Mouse (Mus musculus) right cerebral cortex, adult 2 months (tissue): ENCODE results near the gene Trio.
A peak's percentile ranks its signal among the peaks of the same experiment; 100 is the strongest.

Experiments
- DNase-seq, 2 experiments: peaks; one replicate each; pipeline ENCODE4 v3.0.0; 2021 to 2022; ENCODE audit warnings: low spot score in 2 of 2

The Trio gene

DNA sequence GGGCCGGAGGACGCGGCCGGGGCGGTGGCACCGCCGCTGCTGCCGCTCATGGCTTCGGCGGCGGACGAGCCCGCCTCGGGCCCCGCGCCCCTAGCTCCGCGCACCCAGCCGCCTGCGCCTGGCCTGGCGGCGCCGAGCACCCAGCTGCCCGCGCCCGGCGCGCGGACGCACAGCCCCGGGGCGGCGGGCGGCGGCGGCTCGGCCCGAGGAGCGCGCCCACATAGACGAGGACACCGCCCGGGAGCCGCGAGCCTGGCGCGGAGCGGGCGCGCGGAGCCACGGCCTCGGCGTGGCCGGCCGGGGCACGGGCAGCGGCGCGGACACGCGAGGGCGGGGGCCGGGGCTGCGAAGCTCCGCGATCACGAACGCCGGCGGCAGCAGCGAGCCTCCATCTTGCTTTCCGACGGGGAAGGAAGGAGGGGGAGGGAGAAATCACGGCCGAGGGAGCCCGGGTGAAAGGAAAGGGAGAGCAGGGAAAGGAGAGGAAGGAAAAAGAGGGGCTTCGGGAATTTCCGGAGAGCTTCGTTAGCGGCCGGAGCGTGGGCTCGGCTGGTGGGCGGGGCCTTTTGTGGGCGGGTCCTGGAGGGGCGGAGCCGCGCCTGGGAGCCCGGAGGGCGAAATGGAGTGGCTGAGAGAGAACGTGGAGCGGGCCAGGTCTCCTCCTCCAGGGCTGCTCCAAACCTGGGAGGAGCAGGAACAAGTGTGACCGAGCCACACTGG is at the start of gene Trio:
Gene Trio (minus strand): TSS at position 402 of the 720 bp plus-strand sequence.
- peak; percentile 94 to 98 for DNase-seq

DNA sequence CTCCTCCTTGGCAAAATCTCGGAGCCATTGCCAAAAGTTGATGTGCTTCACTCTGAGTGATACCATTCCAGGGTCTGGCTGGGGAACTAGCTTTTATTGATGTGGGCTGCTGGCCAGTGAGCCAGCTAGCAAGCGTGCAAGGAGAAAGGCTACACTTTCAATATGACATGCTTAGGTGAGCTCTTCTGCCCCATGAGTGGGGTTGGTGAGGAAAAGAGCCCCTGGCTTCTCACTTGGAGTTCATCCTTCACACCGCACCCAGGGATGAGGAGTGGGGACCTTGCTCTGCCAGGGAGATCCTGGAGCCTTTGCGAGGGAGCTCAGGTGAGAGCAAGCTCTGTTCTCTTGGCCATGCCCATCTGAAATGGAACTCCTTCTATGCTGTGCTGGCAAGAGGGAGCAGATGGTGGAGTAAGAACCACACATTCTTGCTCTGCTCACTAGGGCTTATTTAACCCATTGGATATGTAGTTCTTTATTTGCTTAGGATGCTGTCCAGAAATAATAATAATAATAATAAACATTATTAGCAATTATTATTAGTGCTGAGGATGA is 48.8 kb upstream of the Trio start:
- DNase-seq = no peak

DNA sequence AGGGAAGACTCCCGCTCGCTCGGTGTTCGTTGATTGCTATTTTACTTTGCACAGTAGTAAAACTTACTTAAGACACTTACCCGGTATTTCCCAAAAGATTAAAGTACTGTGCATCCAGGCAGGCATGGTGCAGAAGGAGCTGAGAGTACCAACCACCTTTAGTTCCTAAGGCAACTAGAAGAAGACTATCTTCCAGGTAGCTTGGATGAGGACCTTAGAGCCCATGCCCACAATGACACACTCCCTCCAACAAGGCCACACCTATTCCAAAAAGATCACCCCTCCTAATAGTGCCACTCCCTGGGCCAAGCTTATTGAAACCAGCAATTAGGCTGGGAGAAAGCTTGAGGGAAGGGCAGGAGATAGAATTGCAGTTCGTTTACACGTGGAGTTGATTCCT is 46.0 kb upstream of the Trio start:
- DNase-seq = no peak

DNA sequence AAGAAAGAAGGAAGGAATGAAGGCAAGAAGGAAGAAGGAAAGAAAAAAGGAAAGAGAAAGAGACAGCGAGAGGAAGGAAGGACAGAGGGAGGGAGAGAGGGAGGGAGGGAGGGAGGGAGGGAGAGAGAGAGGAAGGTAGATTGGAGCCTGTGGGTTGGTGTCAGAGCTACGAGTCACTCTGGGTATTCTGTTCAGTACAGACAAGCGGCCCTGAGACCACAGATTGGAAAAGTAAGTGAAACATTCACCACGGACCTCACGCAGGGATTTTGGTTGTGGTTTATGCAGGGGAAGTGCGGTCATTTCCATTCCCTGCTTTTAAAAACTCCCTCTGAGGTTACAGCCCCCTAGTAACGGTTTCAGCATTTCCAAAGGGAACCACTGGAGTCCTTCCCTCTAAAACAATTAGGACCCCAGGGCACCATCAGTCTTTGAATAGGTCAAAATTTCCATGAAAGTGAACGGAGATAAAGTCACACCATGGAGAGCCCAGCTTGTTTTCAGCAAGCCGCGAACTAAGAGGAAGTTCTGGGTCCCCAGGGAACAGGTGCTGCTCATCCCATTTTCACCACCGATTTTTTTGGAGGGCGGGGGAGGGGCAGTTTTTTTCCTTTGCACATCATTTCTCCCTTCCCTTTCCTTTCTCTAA is 45.2 kb upstream of the Trio start:
- DNase-seq = no peak

DNA sequence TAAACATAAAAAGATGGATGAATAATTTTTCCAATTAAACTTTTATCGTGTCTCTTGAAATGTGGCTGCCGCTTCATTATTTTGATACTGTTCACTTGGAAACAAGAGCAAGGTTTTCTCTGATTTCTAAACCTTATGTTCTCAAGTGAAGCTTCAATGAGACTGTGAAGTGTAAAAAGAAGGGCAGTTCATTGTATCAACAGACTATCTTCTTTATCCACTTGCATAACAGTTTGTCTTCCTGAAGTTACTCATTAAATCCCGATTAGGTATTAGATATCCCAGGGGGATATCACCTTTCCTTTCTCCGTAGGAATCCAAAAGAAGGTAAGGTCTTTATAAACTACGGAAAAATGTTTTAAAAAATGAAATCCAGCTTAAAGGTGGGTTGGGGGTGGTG is 44.6 kb upstream of the Trio start:
- DNase-seq = no peak

DNA sequence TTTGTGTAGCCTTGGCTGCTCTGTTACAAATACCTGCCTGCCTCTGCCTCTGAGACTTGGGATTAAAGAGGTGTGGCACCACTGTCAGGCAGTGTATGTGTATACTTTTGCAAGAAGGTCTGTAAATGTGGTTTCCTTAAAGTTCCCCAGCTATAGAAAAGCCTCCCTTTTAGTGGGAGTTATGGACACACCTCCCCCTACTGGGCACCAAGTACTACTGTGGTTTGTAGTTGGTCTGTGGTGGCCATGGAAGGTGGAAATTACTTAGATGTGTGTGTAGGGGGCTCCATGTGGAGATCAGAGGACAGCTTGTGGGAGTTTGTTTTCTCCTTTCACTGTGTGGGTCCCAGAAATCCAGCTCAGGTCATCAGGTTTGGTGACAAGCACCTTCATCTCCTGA is 41.7 kb upstream of the Trio start:
- no peak for DNase-seq

DNA sequence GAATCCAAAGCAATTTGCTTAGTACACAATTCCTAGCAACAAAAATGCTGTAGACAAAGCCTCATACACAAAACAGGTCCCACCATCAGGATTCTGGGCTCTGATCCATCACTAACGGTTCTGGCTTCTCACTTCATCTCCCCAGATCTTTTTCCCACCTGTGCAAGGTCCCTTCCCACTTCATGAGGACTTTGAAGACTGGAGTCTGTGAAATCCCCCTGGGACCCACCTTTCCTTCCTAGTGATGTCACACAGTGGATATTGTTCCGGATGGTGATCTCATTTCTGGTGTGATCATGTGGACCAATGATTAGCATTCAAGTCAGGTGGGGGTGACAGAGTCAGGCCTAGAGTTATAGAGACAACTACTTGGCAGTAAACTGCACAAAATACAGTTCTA is 40.8 kb upstream of the Trio start:
- no peak for DNase-seq

DNA sequence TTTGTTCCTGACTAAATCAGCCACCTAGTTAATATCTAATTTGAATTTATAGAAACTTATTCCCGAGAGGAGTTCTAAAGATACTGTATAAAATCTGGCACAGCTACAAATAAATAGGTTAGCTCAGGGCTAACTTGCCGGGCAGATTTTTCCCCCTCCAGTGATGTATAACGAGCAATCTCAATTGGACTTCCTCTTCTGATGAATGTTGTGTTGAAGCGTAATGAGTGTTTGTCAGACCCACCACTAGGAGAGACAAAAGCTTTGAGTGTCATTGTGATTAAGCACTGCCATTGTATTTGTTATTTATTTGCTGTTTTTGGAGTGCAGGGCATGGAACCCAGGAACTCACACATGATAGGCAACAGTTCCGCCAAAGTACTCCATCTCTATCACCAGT is 39.9 kb upstream of the Trio start:
- DNase-seq = no peak

DNA sequence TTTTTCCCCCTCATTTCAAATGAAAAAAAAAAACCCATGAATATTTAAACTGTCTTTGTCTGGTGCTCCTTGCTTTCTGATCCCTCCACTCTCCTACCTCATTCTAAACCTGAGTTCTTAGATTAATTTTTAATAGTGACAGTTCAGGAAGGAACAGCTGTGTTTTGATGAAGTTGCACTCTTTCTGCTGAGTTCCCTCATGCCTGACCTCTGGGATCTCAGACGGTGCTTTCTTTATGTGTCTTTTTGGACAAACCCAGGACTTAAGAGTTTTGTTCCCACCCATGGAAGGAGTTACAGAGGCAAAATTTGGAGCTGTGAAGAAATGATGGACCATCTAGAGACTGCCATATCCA is 39.1 kb upstream of the Trio start:
- no peak for DNase-seq

DNA sequence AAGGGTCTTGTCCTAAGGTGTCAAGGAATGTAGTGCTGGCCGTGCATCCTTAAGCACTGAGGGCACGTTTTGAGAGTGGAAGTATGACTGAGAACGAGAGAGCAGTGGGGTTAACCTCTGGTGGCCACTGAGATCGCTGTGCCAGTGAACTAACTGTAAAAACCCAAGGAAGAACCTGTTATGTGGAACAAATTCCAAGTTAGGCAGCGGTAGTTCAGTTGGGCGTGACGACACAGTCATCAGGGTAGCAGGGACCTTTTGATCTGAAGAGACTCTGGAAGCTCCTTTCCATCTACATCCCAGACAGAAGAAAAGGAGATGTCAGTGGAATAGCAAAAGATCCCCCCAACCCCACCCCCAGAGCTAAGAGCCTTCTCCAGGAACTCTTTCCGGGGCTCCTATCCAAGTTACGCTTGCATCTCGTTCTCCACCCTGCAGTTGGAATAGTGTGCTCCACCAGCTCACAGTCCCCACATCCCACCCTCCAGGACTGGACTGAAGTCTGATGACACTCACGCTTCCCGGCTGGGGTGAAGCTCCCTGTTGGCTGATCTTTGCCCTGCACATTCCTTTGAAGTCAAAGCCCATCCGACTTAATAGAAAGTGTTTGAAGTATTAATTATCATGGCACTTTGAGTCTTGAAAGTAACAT is 38.6 kb upstream of the Trio start:
- DNase-seq = no peak

DNA sequence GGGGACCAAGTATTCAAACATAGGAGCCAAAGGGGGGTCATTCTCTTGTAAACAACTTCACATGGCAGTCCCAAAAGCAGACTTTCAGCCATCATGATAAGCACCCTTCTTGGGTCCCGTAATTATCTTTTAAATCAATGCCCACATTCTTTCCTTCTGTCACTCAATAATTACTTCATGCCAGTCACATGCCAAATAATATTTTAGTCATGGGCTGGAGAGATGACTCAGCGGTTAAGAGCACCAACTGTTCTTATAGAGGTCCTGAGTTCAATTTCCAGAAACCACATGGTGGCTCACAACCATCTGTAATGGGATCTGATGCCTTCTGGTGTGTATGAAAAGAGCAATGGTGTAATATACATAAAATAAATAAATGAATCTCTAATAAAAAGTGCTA is 37.8 kb upstream of the Trio start:
- DNase-seq = no peak

DNA sequence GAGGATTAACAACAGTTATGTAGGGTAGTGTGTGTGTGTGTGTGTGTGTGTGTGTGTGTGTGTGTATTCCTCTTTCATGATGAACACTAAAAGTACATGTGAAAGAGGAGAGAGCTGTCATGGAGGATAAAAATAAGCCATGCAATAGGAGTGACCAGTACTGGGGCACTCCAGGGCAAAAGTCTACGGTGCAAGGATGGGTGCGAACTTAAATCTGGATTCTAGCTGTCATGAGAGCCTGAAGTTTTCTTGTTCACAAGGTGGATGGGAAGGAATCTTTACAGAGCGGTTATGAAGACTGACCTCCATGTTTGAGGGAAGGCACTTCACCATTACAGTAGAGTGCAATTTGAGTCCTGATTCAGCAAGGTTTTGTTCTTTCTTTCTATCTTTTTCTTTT is 36.4 kb upstream of the Trio start:
- DNase-seq = no peak

DNA sequence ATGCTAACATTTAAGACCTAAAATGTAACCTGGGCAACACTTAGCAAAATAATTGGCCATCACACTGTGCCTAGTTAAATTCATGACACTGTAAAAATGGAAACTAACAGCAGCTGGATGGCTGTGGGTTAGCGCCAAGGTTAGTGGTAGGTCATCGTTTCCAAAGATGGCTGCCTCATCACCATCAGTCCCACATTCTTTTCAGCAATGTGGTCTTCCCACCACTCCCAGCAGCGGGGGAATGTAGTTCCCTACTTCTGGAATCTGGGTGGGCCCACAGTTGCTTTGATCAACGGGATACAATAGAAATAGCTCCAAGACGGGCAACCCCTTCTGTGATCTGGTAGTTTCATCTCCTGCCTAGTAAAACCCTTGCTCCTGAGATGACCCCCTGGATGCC is 35.3 kb upstream of the Trio start:
- no peak for DNase-seq

DNA sequence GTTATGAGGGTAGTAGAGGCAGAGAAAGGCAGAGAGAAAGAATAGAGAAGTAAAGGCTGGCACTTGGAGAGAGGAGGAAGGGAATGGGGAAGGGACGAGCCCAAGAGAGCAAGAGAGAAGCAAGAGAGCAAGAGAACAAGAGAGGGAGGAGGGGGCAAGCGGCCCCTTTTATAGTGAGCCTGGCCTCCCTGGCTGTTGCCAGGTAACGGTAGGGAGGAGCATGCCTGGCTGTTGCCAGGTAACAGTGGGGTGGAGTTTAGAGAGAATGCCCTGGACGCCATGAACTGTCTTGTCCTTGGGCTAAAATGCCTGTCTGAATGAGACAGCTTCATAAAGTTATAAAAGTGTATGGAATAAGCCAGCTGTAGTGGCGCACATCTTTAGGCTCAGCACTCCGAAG is 34.8 kb upstream of the Trio start:
- DNase-seq = no peak

DNA sequence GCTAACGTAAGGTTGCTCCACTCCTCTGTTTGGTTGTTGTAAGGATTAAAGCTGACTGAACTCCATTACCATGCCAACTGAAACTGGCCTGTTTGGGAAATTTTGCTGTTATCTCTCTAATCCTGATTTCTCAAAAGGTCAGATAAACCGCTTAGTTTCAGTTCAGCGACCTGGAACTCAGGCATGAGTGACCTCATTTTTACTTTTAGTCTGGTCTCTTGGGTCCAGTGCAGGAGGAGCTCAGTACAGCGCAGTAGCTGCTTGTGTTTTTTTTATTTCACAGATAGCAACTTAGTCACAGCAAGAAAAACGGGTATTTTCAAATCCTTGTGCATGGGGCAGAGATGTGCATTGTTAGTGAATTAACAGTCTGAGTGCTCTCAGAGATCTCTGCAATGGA is 31.9 kb upstream of the Trio start:
- DNase-seq = no peak

DNA sequence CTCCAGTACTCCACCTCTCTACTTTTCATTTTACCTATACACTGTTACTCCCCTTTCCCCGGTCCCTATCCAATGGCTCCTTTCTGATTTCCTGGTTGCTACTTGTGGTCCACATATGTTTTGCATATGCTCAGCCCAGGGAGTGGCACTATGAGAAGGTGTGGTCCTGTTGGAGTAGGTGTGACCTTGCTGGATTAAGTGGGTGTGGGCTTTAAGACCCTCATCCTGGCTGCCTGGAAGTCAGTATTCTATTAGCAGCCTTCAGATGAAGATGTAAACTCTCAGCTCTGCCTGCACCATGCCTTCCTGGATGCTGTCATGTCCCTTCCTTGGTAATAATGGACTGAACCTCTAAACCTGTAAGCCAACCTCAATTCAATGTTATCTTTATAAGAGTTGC is 29.1 kb upstream of the Trio start:
- no peak for DNase-seq

DNA sequence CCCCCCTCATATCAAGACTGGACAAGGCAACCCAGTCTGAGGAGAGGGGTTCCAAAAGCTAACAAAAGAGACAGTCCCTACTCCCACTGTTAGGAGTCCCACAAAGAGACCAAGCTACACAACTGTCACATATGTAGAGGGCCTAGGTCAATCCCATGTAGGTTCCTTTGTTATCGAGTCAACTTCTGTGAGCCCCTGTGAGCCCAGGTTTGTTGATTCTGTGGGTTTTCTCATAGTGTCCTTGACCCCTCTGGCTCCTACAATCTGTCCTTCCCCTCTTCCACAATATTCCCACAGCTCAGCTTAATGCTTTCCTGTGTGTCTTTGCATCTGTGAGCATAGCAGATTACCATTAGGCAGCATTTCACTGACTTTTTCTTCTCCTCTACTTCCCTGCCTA is 28.5 kb upstream of the Trio start:
- no peak for DNase-seq

DNA sequence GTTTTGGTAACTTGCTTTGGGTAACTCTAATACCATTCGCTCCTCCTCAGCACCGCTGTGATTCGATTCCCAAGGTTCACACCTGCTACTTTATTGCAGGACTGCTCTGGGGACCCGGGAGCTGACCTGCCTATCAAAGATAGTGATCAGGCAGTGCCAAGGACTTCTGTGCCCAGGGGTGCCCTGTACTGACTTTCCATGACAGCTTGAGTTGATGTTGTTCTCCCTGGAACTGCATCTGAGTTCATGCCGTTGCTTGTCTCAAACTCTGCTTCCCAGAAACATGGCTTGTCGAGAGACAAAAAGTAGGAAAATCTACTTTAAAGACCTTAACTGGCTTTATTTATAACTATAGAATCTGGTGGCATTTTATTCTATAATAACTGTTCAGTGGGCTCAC is 27.6 kb upstream of the Trio start:
- no peak for DNase-seq

DNA sequence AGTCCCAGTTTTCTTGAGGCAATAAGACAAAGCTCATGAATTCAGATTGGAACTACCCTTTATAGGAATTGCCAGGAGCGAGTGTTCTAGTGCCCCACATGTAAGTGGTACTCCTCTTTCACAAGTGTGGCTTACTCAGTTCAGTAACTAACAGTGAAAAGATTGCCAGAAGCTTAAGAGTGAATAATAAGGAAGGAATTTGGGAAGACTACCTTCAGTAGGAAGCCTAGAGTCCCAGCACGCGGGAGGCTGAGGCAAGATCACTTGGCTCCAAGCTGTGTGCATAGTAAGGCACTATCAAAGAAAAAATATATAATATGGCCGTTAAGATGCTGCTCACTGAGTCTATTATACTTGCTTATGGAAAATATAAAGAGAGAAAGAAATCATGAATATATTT is 26.2 kb upstream of the Trio start:
- no peak for DNase-seq

DNA sequence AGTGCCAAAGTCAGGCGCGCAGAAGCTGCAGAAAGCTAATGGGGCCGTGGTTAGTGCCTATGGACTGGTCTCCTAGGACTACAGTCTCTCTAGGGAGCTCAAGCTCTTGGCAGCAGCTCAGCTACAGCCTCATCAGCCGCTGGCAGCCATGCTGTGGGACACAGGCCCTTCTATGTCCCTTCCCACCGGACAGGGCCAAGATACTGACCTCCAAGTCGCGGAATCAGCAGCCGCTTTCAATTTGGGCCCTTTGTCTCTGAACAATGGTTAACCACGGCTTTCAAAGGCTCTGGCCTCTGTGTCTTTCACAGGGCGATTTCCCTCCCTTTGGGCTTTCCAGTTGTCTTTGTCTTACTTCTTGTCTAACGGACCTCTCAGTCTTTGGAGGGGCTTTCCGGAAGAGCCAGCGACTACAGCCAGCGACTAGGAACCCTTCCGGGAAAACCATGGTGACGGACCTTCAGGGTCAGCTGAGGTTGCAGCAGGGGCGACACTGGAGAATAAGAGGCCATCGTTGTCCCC is 25.5 kb upstream of the Trio start:
- DNase-seq = peak in 1 of 2 experiments; percentile 22

DNA sequence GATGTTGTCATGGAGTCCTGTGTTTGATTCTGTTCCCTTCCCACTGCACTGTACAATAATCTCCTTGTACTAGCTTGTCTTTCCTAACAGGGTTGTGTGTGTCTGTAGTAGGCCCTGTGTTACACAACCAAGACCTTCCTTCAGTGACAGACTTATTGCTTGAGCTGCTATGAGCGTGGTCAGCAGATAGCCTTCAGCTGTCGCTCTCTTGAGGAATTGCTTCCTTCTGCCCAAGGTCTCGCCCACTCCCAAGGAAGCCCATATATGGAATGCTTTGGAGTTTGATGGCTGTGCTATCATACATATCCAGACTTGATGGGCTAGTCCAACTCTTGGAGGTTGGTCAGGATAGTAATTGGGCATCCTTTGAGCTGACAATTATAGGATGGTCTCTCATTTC is 22.1 kb upstream of the Trio start:
- no peak for DNase-seq

DNA sequence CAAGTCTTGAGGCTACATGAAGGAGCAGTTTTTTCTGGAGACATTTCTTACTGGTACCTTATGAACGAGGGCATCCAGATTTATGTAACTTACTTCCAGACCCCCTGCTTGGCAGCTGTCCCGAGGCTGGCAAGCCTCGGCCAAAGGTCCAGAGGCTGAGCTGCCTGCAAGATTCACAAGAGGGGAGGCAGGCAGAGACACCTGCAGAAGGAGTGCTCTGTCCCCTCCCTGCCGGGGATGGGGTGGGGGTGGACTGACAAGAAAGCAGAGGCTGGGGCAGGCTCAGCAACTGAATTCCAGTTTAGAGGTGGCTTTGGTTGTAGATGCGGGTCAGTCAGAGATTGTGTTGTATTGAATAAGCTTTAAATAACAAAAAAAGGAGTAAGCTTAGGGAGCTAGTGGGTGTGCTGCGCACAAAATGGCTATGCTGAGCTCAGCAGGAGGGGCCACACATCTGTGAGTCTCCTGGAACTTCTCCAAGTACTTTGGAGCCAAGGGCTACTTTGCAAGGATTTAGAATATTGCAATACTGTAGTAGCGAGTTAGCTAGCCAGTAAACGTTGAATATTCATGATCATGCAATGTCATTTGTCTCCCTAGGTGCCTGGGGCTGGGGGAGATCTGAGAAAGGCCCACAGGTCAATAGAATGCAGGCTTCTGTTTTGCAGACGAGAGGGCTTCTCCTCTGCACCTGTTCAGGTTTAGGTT is 15.7 kb upstream of the Trio start:
- no peak for DNase-seq
